Mouse (Mus musculus): ENCODE measurements around the gene Gpc1. TPM values are rescaled to one million over a fixed set of nuclear protein-coding genes. Genes with fewer than 3 reads are reported as not detected.

Gpc1 gene
- polyA plus RNA-seq (2015; fragmentation: Nextera tagmentation; extraction: Ambion mirVana) = 61.3 and 71.4 TPM in 2 replicates

DNA sequence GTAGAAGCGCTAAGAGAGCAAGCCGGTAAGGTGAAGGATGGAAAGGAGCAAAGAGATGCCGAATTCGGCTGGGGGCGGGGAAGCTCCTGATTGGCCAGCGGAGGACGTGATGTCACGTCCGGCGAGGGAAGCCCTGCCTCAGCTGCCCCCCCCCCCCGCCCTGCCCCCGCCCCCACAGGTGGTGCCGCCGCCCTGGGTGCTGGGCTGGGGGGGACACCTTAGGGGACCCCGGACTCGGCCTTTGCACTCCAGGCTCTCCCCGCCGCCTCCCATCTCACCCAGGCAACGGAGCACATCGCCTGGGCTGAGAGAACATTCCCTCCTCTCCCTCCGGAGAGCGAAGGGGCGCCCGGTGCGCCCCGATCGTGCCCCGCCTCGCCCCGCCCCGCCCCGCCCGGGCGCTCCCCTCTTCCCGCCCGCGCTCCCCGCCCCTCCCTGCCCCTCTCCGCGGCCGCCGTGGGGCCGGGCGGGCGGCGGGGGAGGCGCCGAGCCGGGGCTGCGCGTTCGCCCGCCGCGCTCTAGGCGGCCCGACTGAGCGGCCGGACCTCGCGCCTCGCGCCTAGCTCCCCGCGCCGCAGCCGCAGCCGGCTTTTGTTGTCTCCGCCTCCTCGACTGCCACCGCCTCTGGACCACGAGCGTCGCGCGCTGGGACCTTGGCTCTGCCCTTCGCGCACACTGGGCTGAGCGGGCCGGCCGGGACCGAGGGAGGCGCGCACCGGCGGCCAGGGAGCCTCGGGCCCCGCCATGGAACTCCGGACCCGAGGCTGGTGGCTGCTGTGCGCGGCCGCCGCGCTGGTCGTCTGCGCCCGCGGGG lies at the start of gene Gpc1:
Gene Gpc1, plus strand, starts transcription at position 458 of the 814 bp plus-strand sequence.
- peak; percentile 79 for ATAC-seq (replicated peaks; ENCODE audit: insufficient number of reproducible peaks, insufficient read depth, low FRiP score, low read depth)
- Histone ChIP-seq H3K27ac (peak within 1 kb of the TSS; percentile 95), H3K36me3 (no peaks in the 10 kb centered on the region), H3K4me3 (peak within 1 kb of the TSS; percentile 83), H3K9ac (peak within 1 kb of the TSS; percentile 96), H3K4me2 (peak within 1 kb of the TSS; percentile 95), H3K27me3 (peaks cover 67% of the 10 kb centered on the region), H3K4me1 (replicated peaks) (peaks cover 44% of the 10 kb centered on the region), H3K9me3 (replicated peaks) (no peaks in the 10 kb centered on the region)
- WGBS = 1% methylated on average over 82 of the region's 99 CpGs

DNA sequence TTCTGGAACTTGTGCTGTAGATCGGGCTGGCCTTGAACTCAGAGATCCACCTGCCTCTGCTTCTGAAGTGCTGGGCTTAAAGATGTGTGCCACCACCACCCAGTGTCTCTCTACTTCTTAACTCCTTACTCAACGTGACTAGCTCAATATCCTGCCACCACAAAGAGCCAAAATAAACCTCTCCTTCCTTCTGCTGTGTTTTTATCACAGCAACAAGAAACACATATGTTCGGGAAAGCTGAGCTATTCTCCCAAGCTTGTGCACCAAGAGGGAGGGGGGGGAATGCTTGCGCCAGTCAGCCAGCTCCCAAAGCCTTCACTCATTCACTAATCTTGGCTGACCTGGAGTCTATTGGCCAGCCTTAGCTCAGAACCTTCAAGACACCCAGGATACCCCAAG lies 49.6 kb upstream of the Gpc1 start:
- H3K27me3 ChIP-seq = peaks cover 5% of the 10 kb centered on the region; the same call in 1 of the 2 replicates
- no peak overlapping the region for H3K27ac ChIP-seq
- no peak overlapping the region for H3K9ac ChIP-seq
- no peak overlapping the region for H3K4me3 ChIP-seq
- peaks cover 9% of the 10 kb centered on the region for H3K4me1 ChIP-seq (replicated peaks)
- no peaks in the 10 kb centered on the region for H3K36me3 ChIP-seq
- 78% methylated on average over 4 of the region's 4 CpGs for WGBS
- H3K4me2 ChIP-seq = no peak overlapping the region
- no peak for ATAC-seq (replicated peaks; ENCODE audit: insufficient number of reproducible peaks, insufficient read depth, low FRiP score, low read depth)
- H3K9me3 ChIP-seq (replicated peaks) = no peaks in the 10 kb centered on the region

- Histone ChIP-seq H3K9me3 (replicated peaks) (no peaks in the 10 kb centered on the region), H3K27ac (no peak overlapping the region), H3K9ac (no peak overlapping the region), H3K4me2 (no peak overlapping the region), H3K27me3 (peaks cover under 1% of the 10 kb centered on the region; the same call in 1 of the 2 replicates), H3K4me3 (no peak overlapping the region), H3K36me3 (no peaks in the 10 kb centered on the region), H3K4me1 (replicated peaks) (peaks cover 16% of the 10 kb centered on the region)
- WGBS = 62% methylated on average over 6 of the region's 6 CpGs
- no peak for ATAC-seq (replicated peaks; ENCODE audit: insufficient number of reproducible peaks, insufficient read depth, low FRiP score, low read depth)
Observed at GRCm38 (mm10) chr1:92782587-92782986, 48.9 kb upstream of the Gpc1 start.

DNA sequence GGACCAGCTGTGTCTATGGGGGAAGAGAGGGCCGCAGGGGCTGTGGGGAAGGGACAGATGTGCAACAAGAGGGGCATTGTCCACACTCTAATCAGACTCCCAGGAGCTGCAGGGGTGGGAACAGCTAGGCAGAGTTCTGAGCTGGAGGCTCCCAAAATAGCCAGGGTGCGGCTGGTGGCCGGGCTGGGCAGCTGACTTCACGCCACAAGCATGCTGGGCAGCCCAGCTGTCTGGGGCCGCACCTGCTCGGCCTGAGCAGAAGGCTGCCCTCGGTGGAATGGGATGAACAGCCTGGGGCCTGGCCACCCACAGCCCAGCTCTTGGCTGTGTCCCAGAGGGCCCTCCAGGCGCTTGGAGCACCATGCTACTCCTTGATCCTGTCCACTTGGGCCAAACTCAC lies 44.2 kb upstream of the Gpc1 start:
- peak; percentile 82 for ATAC-seq (replicated peaks; ENCODE audit: insufficient number of reproducible peaks, insufficient read depth, low FRiP score, low read depth)
- no peaks in the 10 kb centered on the region for H3K36me3 ChIP-seq
- H3K27ac ChIP-seq = peak overlapping the region; percentile 95
- H3K4me3 ChIP-seq = no peak overlapping the region
- no peaks in the 10 kb centered on the region for H3K9me3 ChIP-seq (replicated peaks)
- H3K4me1 ChIP-seq (replicated peaks) = peaks cover 34% of the 10 kb centered on the region
- 39% methylated on average over 8 of the region's 8 CpGs for WGBS
- no peak overlapping the region for H3K4me2 ChIP-seq
- 0 out of 2 replicates have a peak, but pooled peaks cover 4% of the 10 kb centered on the region for H3K27me3 ChIP-seq
- peak overlapping the region; percentile 11; the same call in 1 of the 2 replicates for H3K9ac ChIP-seq

DNA sequence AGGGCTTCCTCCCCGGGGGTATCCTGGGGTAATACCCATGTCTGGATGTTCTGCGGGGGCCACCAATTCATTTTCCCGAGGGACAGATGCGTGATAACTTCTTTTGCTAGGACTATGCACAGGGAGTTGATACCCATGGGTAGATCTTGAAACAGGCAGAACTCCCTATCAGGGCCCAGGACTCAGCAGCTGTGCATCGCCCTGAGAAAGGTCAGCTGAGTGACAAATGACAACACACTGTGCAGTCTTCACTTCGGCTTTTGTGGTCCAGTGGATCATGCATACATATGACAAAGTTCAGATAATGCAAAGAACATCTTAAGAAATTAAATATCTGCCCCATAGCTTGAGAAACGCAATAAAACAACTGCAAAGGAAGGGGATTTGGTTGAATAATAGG lies 43.4 kb upstream of the Gpc1 start:
- Histone ChIP-seq H3K27ac (no peak overlapping the region), H3K27me3 (0 out of 2 replicates have a peak, but pooled peaks cover 4% of the 10 kb centered on the region)
- no peak for ATAC-seq (replicated peaks; ENCODE audit: insufficient number of reproducible peaks, insufficient read depth, low FRiP score, low read depth)

GRCm38 (mm10) chr1:92790628-92791027 lies 40.8 kb upstream of the Gpc1 start:
- 44% methylated on average over 7 of the region's 7 CpGs for WGBS
- peaks cover 4% of the 10 kb centered on the region; the same call in 1 of the 2 replicates for H3K27me3 ChIP-seq
- ATAC-seq (replicated peaks; ENCODE audit: insufficient number of reproducible peaks, insufficient read depth, low FRiP score, low read depth) = no peak
- H3K9me3 ChIP-seq (replicated peaks) = no peaks in the 10 kb centered on the region
- H3K4me1 ChIP-seq (replicated peaks) = peaks cover 34% of the 10 kb centered on the region
- H3K9ac ChIP-seq = no peak overlapping the region
- H3K4me3 ChIP-seq = no peak overlapping the region
- no peaks in the 10 kb centered on the region for H3K36me3 ChIP-seq
- H3K4me2 ChIP-seq = peak overlapping the region; percentile 36; the same call in 1 of the 2 replicates
- no peak overlapping the region for H3K27ac ChIP-seq

More for the DNA sequence above, 43.4 kb upstream of the Gpc1 start:
- peaks cover 34% of the 10 kb centered on the region for H3K4me1 ChIP-seq (replicated peaks)
- no peak overlapping the region for H3K4me2 ChIP-seq
- H3K9me3 ChIP-seq (replicated peaks) = no peaks in the 10 kb centered on the region
- no peaks in the 10 kb centered on the region for H3K36me3 ChIP-seq
- no peak overlapping the region for H3K9ac ChIP-seq
- 82% methylated on average over 7 of the region's 7 CpGs for WGBS
- H3K4me3 ChIP-seq = no peak overlapping the region

DNA sequence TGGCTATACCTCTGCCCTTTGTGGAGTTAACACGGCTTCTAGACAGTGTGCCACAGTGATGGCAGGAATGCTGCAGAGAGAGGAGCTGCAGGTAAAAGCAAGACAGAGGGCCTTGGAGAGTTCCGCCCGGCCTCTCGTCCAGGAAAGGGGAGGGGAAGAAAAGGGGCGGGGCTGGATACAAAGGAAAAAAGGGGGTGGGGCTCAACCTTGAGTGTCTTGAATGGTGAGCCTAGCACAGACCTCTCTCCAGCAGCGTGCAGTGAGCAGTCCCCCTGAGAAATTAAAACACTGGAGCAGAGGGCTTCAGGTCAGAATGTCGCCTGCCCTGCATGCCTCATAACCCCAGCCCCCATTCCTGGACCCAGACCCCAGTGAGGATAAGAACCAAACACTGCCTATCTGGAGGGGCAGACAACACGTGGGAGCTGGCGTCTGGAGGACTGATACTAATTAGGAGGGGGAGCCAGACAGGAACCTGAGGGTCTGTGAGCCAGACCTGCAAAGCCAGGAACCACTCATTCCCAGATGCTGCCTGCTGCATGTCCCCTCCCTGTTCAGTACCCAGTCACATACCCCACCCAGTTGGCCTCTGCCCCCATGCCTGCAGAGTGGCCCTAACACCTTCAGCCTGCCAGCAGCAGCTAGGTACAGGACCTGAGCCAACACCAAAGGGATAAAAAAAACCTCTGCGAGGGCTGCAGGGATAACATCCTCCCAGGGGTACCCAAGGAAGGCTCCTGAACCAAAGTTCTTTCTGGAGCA lies 40.2 kb upstream of the Gpc1 start:
- no peaks in the 10 kb centered on the region for H3K9me3 ChIP-seq (replicated peaks)

DNA sequence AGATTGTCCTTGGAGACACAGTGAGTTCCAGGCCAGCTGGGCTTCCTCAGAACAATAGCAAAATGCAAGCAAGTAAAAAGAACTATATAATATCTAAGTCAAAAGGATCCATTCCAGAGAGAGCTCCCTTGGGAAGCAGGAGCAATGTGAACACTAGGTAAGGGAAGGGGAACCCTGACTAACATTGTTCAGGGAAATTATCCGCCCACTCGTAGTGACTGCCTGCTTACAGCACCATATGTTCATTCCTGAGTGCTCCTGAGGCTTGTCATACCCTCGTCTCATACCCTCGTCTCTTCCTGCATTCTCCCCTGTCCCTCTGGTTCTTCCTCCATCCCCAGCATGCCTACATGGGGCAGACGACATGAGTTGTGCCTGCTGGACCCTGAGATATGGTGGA lies 37.7 kb upstream of the Gpc1 start:
- peaks cover 14% of the 10 kb centered on the region for H3K4me1 ChIP-seq (replicated peaks)
- no peak overlapping the region for H3K9ac ChIP-seq
- no peak for ATAC-seq (replicated peaks; ENCODE audit: insufficient number of reproducible peaks, insufficient read depth, low FRiP score, low read depth)
- no peaks in the 10 kb centered on the region for H3K36me3 ChIP-seq
- no peaks in the 10 kb centered on the region for H3K9me3 ChIP-seq (replicated peaks)
- H3K27ac ChIP-seq = no peak overlapping the region
- 62% methylated on average over 5 of the region's 5 CpGs for WGBS
- H3K4me2 ChIP-seq = no peak overlapping the region
- H3K27me3 ChIP-seq = peaks cover 4% of the 10 kb centered on the region; the same call in 1 of the 2 replicates
- H3K4me3 ChIP-seq = no peak overlapping the region

More for the DNA sequence above, 40.2 kb upstream of the Gpc1 start:
- Histone ChIP-seq H3K27ac (peak overlapping the region; percentile 41; the same call in 1 of the 2 replicates), H3K4me2 (peak overlapping the region; percentile 36), H3K4me3 (no peak overlapping the region), H3K9ac (no peak overlapping the region), H3K4me1 (replicated peaks) (peaks cover 31% of the 10 kb centered on the region), H3K27me3 (peaks cover 4% of the 10 kb centered on the region; the same call in 1 of the 2 replicates), H3K36me3 (no peaks in the 10 kb centered on the region)
- 7% methylated on average over 10 of the region's 10 CpGs for WGBS
- ATAC-seq (replicated peaks; ENCODE audit: insufficient number of reproducible peaks, insufficient read depth, low FRiP score, low read depth) = peak; percentile 19; the same call in 1 of the 2 replicates

- Histone ChIP-seq H3K9ac (no peak overlapping the region), H3K9me3 (replicated peaks) (no peaks in the 10 kb centered on the region), H3K4me3 (no peak overlapping the region), H3K4me1 (replicated peaks) (no peaks in the 10 kb centered on the region), H3K27me3 (no peaks in the 10 kb centered on the region; the same call in 1 of the 2 replicates), H3K36me3 (no peaks in the 10 kb centered on the region), H3K4me2 (no peak overlapping the region), H3K27ac (no peak overlapping the region)
- no peak for ATAC-seq (replicated peaks; ENCODE audit: insufficient number of reproducible peaks, insufficient read depth, low FRiP score, low read depth)
- 67% methylated on average over 2 of the region's 2 CpGs for WGBS
Observed at GRCm38 (mm10) chr1:92798425-92798824, 33.0 kb upstream of the Gpc1 start.

DNA sequence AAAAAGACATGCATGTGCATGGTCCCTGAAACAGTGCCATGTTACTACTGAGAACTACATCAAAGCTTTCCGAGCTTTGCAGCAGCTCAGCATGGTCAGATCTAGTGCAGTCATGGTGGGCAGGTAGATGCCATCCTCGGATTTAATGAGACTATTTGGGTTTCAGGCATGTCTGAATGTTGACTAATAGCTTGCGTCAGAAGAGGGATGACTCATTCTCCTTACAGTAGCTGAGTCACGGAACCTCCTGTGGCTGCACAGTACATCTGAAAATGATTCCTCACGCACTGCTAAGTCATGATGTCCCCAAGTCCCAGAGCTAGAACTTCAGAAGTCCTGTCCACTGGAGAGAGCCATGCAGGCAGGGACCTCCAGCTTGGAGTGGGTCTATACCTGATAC lies 31.8 kb upstream of the Gpc1 start:
- Histone ChIP-seq H3K27ac (no peak overlapping the region), H3K36me3 (no peaks in the 10 kb centered on the region), H3K9me3 (replicated peaks) (no peaks in the 10 kb centered on the region), H3K4me2 (no peak overlapping the region), H3K4me1 (replicated peaks) (no peaks in the 10 kb centered on the region), H3K27me3 (no peaks in the 10 kb centered on the region; the same call in 1 of the 2 replicates), H3K4me3 (no peak overlapping the region), H3K9ac (no peak overlapping the region)
- 66% methylated on average over 5 of the region's 5 CpGs for WGBS
- no peak for ATAC-seq (replicated peaks; ENCODE audit: insufficient number of reproducible peaks, insufficient read depth, low FRiP score, low read depth)

DNA sequence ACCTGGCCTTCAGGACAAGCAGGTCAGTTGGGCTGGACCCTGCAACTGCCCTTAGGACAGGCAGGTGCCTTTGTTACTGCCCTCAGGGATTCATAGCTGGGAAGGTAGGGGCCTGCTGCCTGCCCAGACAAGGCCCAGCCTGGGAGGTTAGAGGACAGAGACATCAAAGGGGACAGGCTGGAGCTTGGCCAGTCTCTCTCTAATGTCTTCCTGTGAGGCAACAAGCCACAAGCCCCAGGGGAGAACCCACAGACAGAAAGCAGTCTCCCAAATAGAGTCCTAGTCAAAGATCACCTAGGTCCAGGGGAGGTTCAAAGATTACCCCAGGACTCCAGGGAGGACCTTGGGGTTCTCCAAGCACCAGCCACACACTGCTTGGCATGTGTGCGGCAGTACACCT lies 29.1 kb upstream of the Gpc1 start:
- no peak for ATAC-seq (replicated peaks; ENCODE audit: insufficient number of reproducible peaks, insufficient read depth, low FRiP score, low read depth)
- H3K27me3 ChIP-seq = no peaks in the 10 kb centered on the region
- WGBS = 89% methylated on average over 1 of the region's 1 CpGs
- no peaks in the 10 kb centered on the region for H3K4me1 ChIP-seq (replicated peaks)
- H3K4me2 ChIP-seq = no peak overlapping the region
- no peak overlapping the region for H3K27ac ChIP-seq
- no peaks in the 10 kb centered on the region for H3K36me3 ChIP-seq
- no peak overlapping the region for H3K9ac ChIP-seq
- H3K9me3 ChIP-seq (replicated peaks) = no peaks in the 10 kb centered on the region
- H3K4me3 ChIP-seq = no peak overlapping the region
